Comparison of ENCODE assay signal across 23 mouse cellular contexts in the genomic region with DNA sequence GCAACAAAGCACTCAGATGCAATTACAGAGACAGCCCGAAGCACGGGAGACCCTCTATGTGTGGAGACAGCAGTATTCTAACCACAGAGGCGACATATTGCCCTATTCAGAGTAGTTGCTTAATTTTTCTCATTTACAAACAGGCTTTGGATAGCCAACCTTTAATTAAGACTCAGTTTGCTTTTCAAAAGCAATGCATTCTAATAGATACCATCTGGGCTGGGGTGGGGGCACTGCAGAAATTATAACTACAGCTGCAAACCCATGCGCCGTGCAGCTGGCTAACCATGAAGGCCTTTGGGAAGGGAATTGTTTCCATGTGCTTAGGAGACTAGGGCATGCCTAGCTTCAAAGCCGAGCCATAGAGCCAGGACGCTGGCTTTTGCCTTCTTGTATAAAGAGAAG. TPM values are rescaled to one million over a fixed set of nuclear protein-coding genes. Genes with fewer than 3 reads are reported as not detected.
DNase-seq lines count a peak whose midpoint lies in the region; ATAC-seq lines count a peak whose summit lies in the region.
"Had no signal": no experiment of that assay in that cellular context is flagged by ENCODE, and none has a peak within 500 bp of the region (broad histone marks: within the 10 kb centered on the region; RNA-seq: fewer than 3 reads in every experiment).

No protein-coding gene starts in this region.

- H3K4me1 ChIP-seq in forebrain, embryonic 13.5 days = 0 out of 2 replicates have a peak, but pooled peaks cover 2% of the 10 kb centered on the region
- H3K4me1 ChIP-seq in forebrain, embryonic 12.5 days = no peaks in the 10 kb centered on the region
- no peaks in the 10 kb centered on the region for H3K4me1 ChIP-seq in midbrain, embryonic 12.5 days
- peaks cover 15% of the 10 kb centered on the region; the same call in 1 of the 2 replicates for H3K4me1 ChIP-seq in midbrain, embryonic 13.5 days (replicated peaks)
- H3K4me1 ChIP-seq: hindbrain, embryonic 15.5 days; liver, embryonic 13.5 days; lung, embryonic 15.5 days; neural tube, embryonic 15.5 days had no signal

- H3K9ac ChIP-seq in forebrain, embryonic 13.5 days = no peak overlapping the region
- no peak overlapping the region for H3K9ac ChIP-seq in forebrain, embryonic 12.5 days
- H3K9ac ChIP-seq in midbrain, embryonic 12.5 days (replicated peaks) = no peak overlapping the region
- H3K9ac ChIP-seq in midbrain, embryonic 13.5 days (replicated peaks) = no peak overlapping the region
- H3K9ac ChIP-seq: hindbrain, embryonic 15.5 days; liver, embryonic 13.5 days; lung, embryonic 15.5 days; neural tube, embryonic 15.5 days had no signal

- WGBS in forebrain, embryonic 13.5 days = 54% methylated on average over 7 of the region's 7 CpGs
- 58% methylated on average over 7 of the region's 7 CpGs for WGBS in forebrain, embryonic 12.5 days
- 81% methylated on average over 7 of the region's 7 CpGs for WGBS in midbrain, embryonic 12.5 days
- WGBS in midbrain, embryonic 13.5 days = 68% methylated on average over 7 of the region's 7 CpGs

- peak; percentile 68 for DNase-seq in forelimb bud, embryonic 11.5 days (ENCODE audit: low read depth, low spot score)
- DNase-seq in thymus, postnatal 14 days = no peak
- DNase-seq in adrenal gland, postnatal 36 days = no peak
- no peak for DNase-seq in liver
- DNase-seq: adrenal gland, adult 8-10 months; cerebellum, adult 11-12 months; gastrocnemius, postnatal 10 days; kidney, adult 11 months; kidney, postnatal 25 days; layer of hippocampus, adult 9-11 months; liver, embryonic 13.5 days; midbrain, embryonic 14.5 days had no signal

- H3K4me2 ChIP-seq in forebrain, embryonic 13.5 days = no peak overlapping the region
- H3K4me2 ChIP-seq in forebrain, embryonic 12.5 days = no peak overlapping the region
- H3K4me2 ChIP-seq in midbrain, embryonic 12.5 days (replicated peaks) = no peak overlapping the region
- no peak overlapping the region for H3K4me2 ChIP-seq in midbrain, embryonic 13.5 days (replicated peaks)
- H3K4me2 ChIP-seq: heart, embryonic 11.5 days; hindbrain, embryonic 15.5 days; liver, embryonic 13.5 days; lung, embryonic 15.5 days; neural tube, embryonic 15.5 days had no signal

- H3K27me3 ChIP-seq in forebrain, embryonic 13.5 days = no peaks in the 10 kb centered on the region
- H3K27me3 ChIP-seq in forebrain, embryonic 12.5 days = no peaks in the 10 kb centered on the region
- no peaks in the 10 kb centered on the region for H3K27me3 ChIP-seq in midbrain, embryonic 12.5 days
- H3K27me3 ChIP-seq in midbrain, embryonic 13.5 days = no peaks in the 10 kb centered on the region
- H3K27me3 ChIP-seq: hindbrain, embryonic 15.5 days; liver, embryonic 13.5 days; lung, embryonic 15.5 days had no signal

- H3K36me3 ChIP-seq in forebrain, embryonic 13.5 days (ENCODE audit: poor library complexity, severe bottlenecking) = no peaks in the 10 kb centered on the region
- H3K36me3 ChIP-seq in forebrain, embryonic 12.5 days (replicated peaks) = no peaks in the 10 kb centered on the region
- H3K36me3 ChIP-seq in midbrain, embryonic 12.5 days = no peaks in the 10 kb centered on the region
- H3K36me3 ChIP-seq in midbrain, embryonic 13.5 days = no peaks in the 10 kb centered on the region
- H3K36me3 ChIP-seq: hindbrain, embryonic 15.5 days; liver, embryonic 13.5 days; lung, embryonic 15.5 days; neural tube, embryonic 15.5 days had no signal

- H3K4me3 ChIP-seq in forebrain, embryonic 13.5 days = no peak overlapping the region
- H3K4me3 ChIP-seq in forebrain, embryonic 12.5 days (replicated peaks) = no peak overlapping the region
- H3K4me3 ChIP-seq in midbrain, embryonic 12.5 days = no peak overlapping the region
- H3K4me3 ChIP-seq in midbrain, embryonic 13.5 days (replicated peaks) = no peak overlapping the region
- H3K4me3 ChIP-seq: hindbrain, embryonic 15.5 days; liver, embryonic 13.5 days; lung, embryonic 15.5 days; myocyte; neural tube, embryonic 15.5 days had no signal

- no peak overlapping the region for H3K27ac ChIP-seq in forebrain, embryonic 13.5 days
- no peak overlapping the region for H3K27ac ChIP-seq in forebrain, embryonic 12.5 days
- 0 out of 2 replicates have a peak overlapping the region, but pooled peaks have one; percentile 7 for H3K27ac ChIP-seq in midbrain, embryonic 12.5 days (replicated peaks)
- H3K27ac ChIP-seq in midbrain, embryonic 13.5 days = no peak overlapping the region
- H3K27ac ChIP-seq: hindbrain, embryonic 15.5 days; liver, embryonic 13.5 days; lung, embryonic 15.5 days; macrophage; neural tube, embryonic 15.5 days had no signal

- H3K9me3 ChIP-seq in forebrain, embryonic 13.5 days (replicated peaks) = no peaks in the 10 kb centered on the region
- H3K9me3 ChIP-seq in forebrain, embryonic 12.5 days = no peaks in the 10 kb centered on the region
- H3K9me3 ChIP-seq in midbrain, embryonic 12.5 days = no peaks in the 10 kb centered on the region
- H3K9me3 ChIP-seq in midbrain, embryonic 13.5 days = no peaks in the 10 kb centered on the region
- H3K9me3 ChIP-seq: hindbrain, embryonic 15.5 days; liver, embryonic 13.5 days; lung, embryonic 15.5 days; neural tube, embryonic 15.5 days had no signal

- ATAC-seq in forebrain, embryonic 13.5 days = peak; percentile 76
- no peak for ATAC-seq in forebrain, embryonic 12.5 days (ENCODE audit: low FRiP score)
- ATAC-seq in midbrain, embryonic 12.5 days (ENCODE audit: low FRiP score, low read depth) = no peak
- no peak for ATAC-seq in midbrain, embryonic 13.5 days

RNA-seq across cellular contexts. Expression of a gene that starts 29.6 kb away (rescaled TPM):
- 9.3 and 9.5 TPM in 2 replicates for polyA plus RNA-seq in forebrain, embryonic 13.5 days (2015; fragmentation: Nextera tagmentation; extraction: Ambion mirVana)
- polyA plus RNA-seq in forebrain, embryonic 12.5 days (2016; fragmentation: Nextera tagmentation; extraction: Ambion mirVana) = 25.8 and 35.3 TPM in 2 replicates
- 45.6 and 63.9 TPM in 2 replicates for polyA plus RNA-seq in midbrain, embryonic 12.5 days (2016; fragmentation: Nextera tagmentation; extraction: Ambion mirVana)
- 17.1 and 18.1 TPM in 2 replicates for polyA plus RNA-seq in midbrain, embryonic 13.5 days (2015; fragmentation: Nextera tagmentation; extraction: Ambion mirVana)
- 10 to 100 TPM; 27.3 to 39.8 TPM for total RNA-seq in adrenal gland, postnatal 36 days (2021)
- total RNA-seq: MEL had no signal

RNA-seq across cellular contexts. Expression of a gene that starts 57.6 kb away (rescaled TPM):
- polyA plus RNA-seq in forebrain, embryonic 13.5 days (2015; fragmentation: Nextera tagmentation; extraction: Ambion mirVana) = 4.1 and 4.6 TPM in 2 replicates
- 4.6 and 4.9 TPM in 2 replicates for polyA plus RNA-seq in forebrain, embryonic 12.5 days (2016; fragmentation: Nextera tagmentation; extraction: Ambion mirVana)
- polyA plus RNA-seq in midbrain, embryonic 12.5 days (2016; fragmentation: Nextera tagmentation; extraction: Ambion mirVana) = 3.5 and 5.9 TPM in 2 replicates
- polyA plus RNA-seq in midbrain, embryonic 13.5 days (2015; fragmentation: Nextera tagmentation; extraction: Ambion mirVana) = 3.8 and 5.4 TPM in 2 replicates
- total RNA-seq in adrenal gland, postnatal 36 days (2021) = 10 to 100 TPM in 1 of 2 experiments, 1 to 10 TPM in 1; 2.7 to 24.5 TPM
